In the genomic region with DNA sequence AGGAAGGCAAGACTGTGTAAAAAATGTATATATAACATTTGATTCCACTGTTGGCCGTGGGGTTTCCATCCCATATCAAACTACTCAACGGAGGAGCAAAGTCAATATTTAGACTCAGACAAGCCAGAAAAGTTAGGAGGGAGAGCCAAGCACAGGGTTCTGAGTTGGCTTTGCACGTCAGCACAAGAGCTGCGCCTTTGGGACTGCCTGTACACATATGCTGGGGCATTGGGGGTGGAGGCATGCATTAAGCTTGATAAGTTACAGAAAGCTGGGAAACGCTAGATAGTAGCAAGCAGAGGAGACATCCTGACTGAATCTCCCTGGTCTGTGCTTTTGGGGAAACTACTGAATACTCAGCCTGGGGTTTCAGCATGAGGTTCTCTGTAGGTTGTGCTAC, we compare ENCODE assay signal across 8 mouse cellular contexts. TPM values are rescaled to one million over a fixed set of nuclear protein-coding genes. Genes with fewer than 3 reads are reported as not detected.
DNase-seq lines count a peak whose midpoint lies in the region; ATAC-seq and TF ChIP-seq lines count a peak whose summit lies in the region.
"Had no signal": no experiment of that assay in that cellular context is flagged by ENCODE, and none has a peak within 500 bp of the region (broad histone marks: within the 10 kb centered on the region; RNA-seq: fewer than 3 reads in every experiment).

No protein-coding gene starts in this region.

- peaks cover 0 to 14% of the 10 kb centered on the region in 2 experiments for H3K36me3 ChIP-seq in CH12.LX (replicated peaks in 1 of 2; ENCODE audit: control insufficient read depth in 1 of 2, insufficient read depth in 1 of 2, low read length in 1 of 2)
- no peaks in the 10 kb centered on the region for H3K36me3 ChIP-seq in liver, embryonic 16.5 days (ENCODE audit: control insufficient read depth, insufficient read depth)
- 0 out of 2 replicates have a peak, but pooled peaks cover 6% of the 10 kb centered on the region for H3K36me3 ChIP-seq in stomach, embryonic 15.5 days

- H3K79me2 ChIP-seq in CH12.LX (replicated peaks; ENCODE audit: control insufficient read depth, extremely low read depth, insufficient read depth, poor library complexity, severe bottlenecking) = no peaks in the 10 kb centered on the region

- no peak overlapping the region for H3K27ac ChIP-seq in CH12.LX (ENCODE audit: insufficient read depth, low read depth)
- peak overlapping the region; percentile 88 for H3K27ac ChIP-seq in liver, embryonic 16.5 days (ENCODE audit: low read length)
- H3K27ac ChIP-seq in stomach, embryonic 15.5 days = peak overlapping the region; percentile 100

- no peak for TF ChIP-seq RAD21 in CH12.LX (IDR thresholded peaks at IDR 0.05; ENCODE audit: low read depth, low read length)

- H3K4me1 ChIP-seq in CH12.LX (ENCODE audit: control insufficient read depth in 1 of 2, insufficient read depth in 2 of 2) = peaks cover 14 to 41% of the 10 kb centered on the region in 2 experiments
- peaks cover 25% of the 10 kb centered on the region for H3K4me1 ChIP-seq in liver, embryonic 16.5 days (ENCODE audit: control insufficient read depth, low read depth, low read length)
- H3K4me1 ChIP-seq in stomach, embryonic 15.5 days = peaks cover 17% of the 10 kb centered on the region

- intact Hi-C loops in left cerebral cortex, postnatal 14 days (cut with DNase I) = no loop called here
- intact Hi-C loops in gastrocnemius, postnatal 36 days (cut with DNase I) = loop anchor here (10.0 kb wide), 1 partner anchor 91 kb away; no protein-coding TSS in a partner anchor

- no peak for DNase-seq in CH12.LX (ENCODE audit: extremely low read depth)
- peak; percentile 21 for DNase-seq in brain, embryonic 14.5 days (ENCODE audit: low read depth)
- DNase-seq in heart, postnatal 4 days = peak; percentile 46
- DNase-seq in left cerebral cortex, postnatal 14 days (ENCODE audit: low spot score in 2 of 2) = no peak
- no peak for DNase-seq in gastrocnemius, postnatal 36 days

- TF ChIP-seq EP300 in CH12.LX (IDR thresholded peaks at IDR 0.05; ENCODE audit: low read length) = no peak

- in situ Hi-C loops in CH12.LX (cut with MboI; ENCODE audit: low pct_ligation_motif_present, low pct_unique_long_range_greater_than_20kb, low sequenced_read_pairs) = no loop called here

- H3K9me3 ChIP-seq in CH12.LX (replicated peaks; ENCODE audit: low read length) = peaks cover 6% of the 10 kb centered on the region
- H3K9me3 ChIP-seq in liver, embryonic 16.5 days (replicated peaks; ENCODE audit: control insufficient read depth, low read length) = no peaks in the 10 kb centered on the region
- H3K9me3 ChIP-seq in stomach, embryonic 15.5 days = no peaks in the 10 kb centered on the region

- 10% methylated on average over 5 of the region's 5 CpGs for WGBS in liver, embryonic 16.5 days (ENCODE audit: insufficient replicate concordance)
- 7% methylated on average over 5 of the region's 5 CpGs for WGBS in stomach, embryonic 15.5 days

- H3K9ac ChIP-seq in CH12.LX (ENCODE audit: insufficient read depth, low read depth) = peak overlapping the region; percentile 73
- H3K9ac ChIP-seq in liver, embryonic 16.5 days (ENCODE audit: low read depth, low read length) = peak overlapping the region; percentile 74
- H3K9ac ChIP-seq in stomach, embryonic 15.5 days = peak overlapping the region; percentile 91; the same call in 1 of the 2 replicates

- peak; percentile 55 for ATAC-seq in liver, embryonic 16.5 days (ENCODE audit: low read depth)
- no peak for ATAC-seq in stomach, embryonic 15.5 days (ENCODE audit: insufficient read depth, low FRiP score, low read depth)

- peak overlapping the region; percentile 86 for H3K4me2 ChIP-seq in CH12.LX (ENCODE audit: insufficient read depth, low read depth, poor library complexity, severe bottlenecking)
- H3K4me2 ChIP-seq in liver, embryonic 16.5 days (ENCODE audit: low read depth, low read length) = peak overlapping the region; percentile 74
- peak overlapping the region; percentile 82 for H3K4me2 ChIP-seq in stomach, embryonic 15.5 days

- no peak for TF ChIP-seq POLR2A in CH12.LX (IDR thresholded peaks at IDR 0.05; ENCODE audit: low read depth, low read length)
- TF ChIP-seq POLR2A in brain, embryonic 14.5 days (IDR thresholded peaks at IDR 0.05; ENCODE audit: borderline replicate concordance, extremely low read depth, insufficient read depth, insufficient read length, poor library complexity, severe bottlenecking) = no peak

- TF ChIP-seq CTCF in CH12.LX (conservative IDR thresholded peaks at IDR 0.05 in 1 of 2, IDR thresholded peaks at IDR 0.05 in 1 of 2; ENCODE audit: low read depth in 2 of 2, low read length in 2 of 2) = no peak
- no peak for TF ChIP-seq CTCF in brain, embryonic 14.5 days (IDR thresholded peaks at IDR 0.05; ENCODE audit: borderline replicate concordance, extremely low read depth, insufficient read depth, insufficient read length)

- dilution Hi-C loops in CH12.LX (cut with MboI; ENCODE audit: extremely low pct_ligation_motif_present, extremely low pct_unique_long_range_greater_than_20kb, low sequenced_read_pairs) = no loop called here

- peak overlapping the region; percentile 64 to 76 (median 75) for H3K4me3 ChIP-seq in CH12.LX (replicated peaks in 1 of 3; ENCODE audit: low read depth in 2 of 3, low read length in 2 of 3, poor library complexity in 1 of 3)
- peak overlapping the region; percentile 69 for H3K4me3 ChIP-seq in liver, embryonic 16.5 days (ENCODE audit: low read depth, low read length)
- H3K4me3 ChIP-seq in stomach, embryonic 15.5 days (replicated peaks) = peak overlapping the region; percentile 87

- peaks cover 6% of the 10 kb centered on the region for H3K27me3 ChIP-seq in CH12.LX (replicated peaks)
- peaks cover 19% of the 10 kb centered on the region for H3K27me3 ChIP-seq in liver, embryonic 16.5 days (ENCODE audit: control insufficient read depth, insufficient read depth, low read depth, low read length)
- no peaks in the 10 kb centered on the region for H3K27me3 ChIP-seq in stomach, embryonic 15.5 days (replicated peaks)

TF ChIP-seq in CH12.LX, 34 proteins besides CTCF, POLR2A, EP300 and RAD21:
- no peak for TF ChIP-seq SMC3 (IDR thresholded peaks at IDR 0.05; ENCODE audit: low read depth, low read length)
- TF ChIP-seq MXI1 (IDR thresholded peaks at IDR 0.05; ENCODE audit: low read depth, low read length) = no peak
- TF ChIP-seq MYC (IDR thresholded peaks at IDR 0.05; ENCODE audit: low read depth, low read length) = no peak

RNA-seq across cellular contexts. Expression of gene A930033H14Rik, which starts 1.1 kb away (rescaled TPM):
- total RNA-seq in CH12.LX (2012; rRNA removed) (0.84 and 0.85 TPM in 2 replicates), CH12.LX (2014; rRNA removed) (0.13 and 0.15 TPM in 2 replicates)
- polyA plus RNA-seq in CH12.LX (2012; ENCODE audit: insufficient read length, low read depth) = 0.46 and 0.50 TPM in 2 replicates
- 1.6 and 1.9 TPM in 2 replicates for polyA plus RNA-seq in brain, embryonic 14.5 days (2012; rRNA removed)
- total RNA-seq in heart, postnatal 4 days (2021) = 1 to 10 TPM; 6.0 to 6.6 TPM
- 0.44 and 0.47 TPM in 2 replicates for polyA plus RNA-seq in liver, embryonic 16.5 days (2015; fragmentation: Nextera tagmentation; extraction: Ambion mirVana)
- polyA plus RNA-seq in stomach, embryonic 15.5 days (2015; fragmentation: Nextera tagmentation; extraction: Ambion mirVana) = 2.7 TPM in 2 replicates
- 1 to 10 TPM; 4.1 to 4.3 TPM for total RNA-seq in left cerebral cortex, postnatal 14 days (2021)
- total RNA-seq in gastrocnemius, postnatal 36 days (2021) = 1 to 10 TPM; 3.4 to 4.5 TPM
- total RNA-seq: neutrophil, adult 5-6 weeks had no signal

Comparison
In these comparisons a context has a peak if more than half of its experiments do, and no peak if none do; other contexts are left out.
1. DNase-seq: peak in brain, embryonic 14.5 days (single experiment) and heart, postnatal 4 days (single experiment); none in CH12.LX (single experiment), left cerebral cortex, postnatal 14 days (0 of 2) and gastrocnemius, postnatal 36 days (0 of 2).
2. Peak in every context shown above with its lines, with median percentiles within 50 percentile points of each other: H3K4me2 ChIP-seq, H3K4me3 ChIP-seq and H3K9ac ChIP-seq.